In genomic region chr13:55392933-55393332, GRCm38 (mm10) we compare ENCODE assay signal across 13 mouse cellular contexts. TPM values are rescaled to one million over a fixed set of nuclear protein-coding genes. Genes with fewer than 3 reads are reported as not detected.
DNase-seq lines count a peak whose midpoint lies in the region; ATAC-seq and TF ChIP-seq lines count a peak whose summit lies in the region.
"Had no signal": no experiment of that assay in that cellular context is flagged by ENCODE, and none has a peak within 500 bp of the region (broad histone marks: within the 10 kb centered on the region; RNA-seq: fewer than 3 reads in every experiment).

No protein-coding gene starts in this region.

- TF ChIP-seq EP300 in lung, postnatal 0 days (IDR thresholded peaks at IDR 0.05), result no peak

- WGBS in forebrain, postnatal 0 days, result 67% methylated on average over 4 of the region's 4 CpGs
- WGBS in forebrain, embryonic 12.5 days, result 74% methylated on average over 4 of the region's 4 CpGs
- 63% methylated on average over 4 of the region's 4 CpGs for WGBS in lung, postnatal 0 days

- H3K36me3 ChIP-seq in forebrain, postnatal 0 days (ENCODE audit: insufficient read depth), result no peaks in the 10 kb centered on the region
- no peaks in the 10 kb centered on the region for H3K36me3 ChIP-seq in forebrain, embryonic 12.5 days (replicated peaks)
- H3K36me3 ChIP-seq in lung, postnatal 0 days (ENCODE audit: insufficient read depth, low read length), result no peaks in the 10 kb centered on the region
- H3K36me3 ChIP-seq: embryonic facial prominence, embryonic 10.5 days had no signal

- H3K4me2 ChIP-seq in forebrain, postnatal 0 days (ENCODE audit: low read depth), result no peak overlapping the region
- H3K4me2 ChIP-seq in forebrain, embryonic 12.5 days, result no peak overlapping the region
- H3K4me2 ChIP-seq in lung, postnatal 0 days (replicated peaks; ENCODE audit: low read depth, low read length), result no peak overlapping the region

- no peak for ATAC-seq in forebrain, postnatal 0 days
- ATAC-seq in forebrain, embryonic 12.5 days (ENCODE audit: low FRiP score), result no peak
- ATAC-seq in lung, postnatal 0 days, result no peak

- no peak for DNase-seq in forebrain, postnatal 0 days
- no peak for DNase-seq in lung, postnatal 0 days (ENCODE audit: low spot score)
- no peak for DNase-seq in lung, postnatal 36 days
- DNase-seq in c-Kit-negative CD71-positive TER-119-positive erythroid progenitor cells, embryonic 14.5 days (ENCODE audit: low read depth, low spot score), result peak; percentile 19
- DNase-seq in thymus, postnatal 14 days, result peak; percentile 63
- no peak for DNase-seq in layer of hippocampus, adult 11-12 months (ENCODE audit: low spot score)
- DNase-seq in frontal cortex, adult 2 months (ENCODE audit: extremely low spot score in 1 of 2, low spot score in 1 of 2), result no peak
- DNase-seq: heart, postnatal 10 days; right cerebral cortex, postnatal 14 days had no signal

- H3K9ac ChIP-seq in forebrain, postnatal 0 days, result no peak overlapping the region
- no peak overlapping the region for H3K9ac ChIP-seq in forebrain, embryonic 12.5 days
- no peak overlapping the region for H3K9ac ChIP-seq in lung, postnatal 0 days (replicated peaks; ENCODE audit: low read depth)

- H3K4me3 ChIP-seq in forebrain, postnatal 0 days (ENCODE audit: low read depth, low read length), result no peak overlapping the region
- H3K4me3 ChIP-seq in forebrain, embryonic 12.5 days (replicated peaks), result no peak overlapping the region
- H3K4me3 ChIP-seq in lung, postnatal 0 days (ENCODE audit: low read depth, low read length), result no peak overlapping the region
- H3K4me3 ChIP-seq: embryonic facial prominence, embryonic 10.5 days had no signal

- H3K9me3 ChIP-seq in forebrain, postnatal 0 days (ENCODE audit: low read length), result no peaks in the 10 kb centered on the region
- H3K9me3 ChIP-seq in forebrain, embryonic 12.5 days, result no peaks in the 10 kb centered on the region
- no peaks in the 10 kb centered on the region for H3K9me3 ChIP-seq in lung, postnatal 0 days (ENCODE audit: low read length)
- H3K9me3 ChIP-seq: embryonic facial prominence, embryonic 10.5 days had no signal

- H3K27me3 ChIP-seq in forebrain, postnatal 0 days (ENCODE audit: insufficient read depth, low read length), result no peaks in the 10 kb centered on the region
- 0 out of 2 replicates have a peak, but pooled peaks cover 2% of the 10 kb centered on the region for H3K27me3 ChIP-seq in forebrain, embryonic 12.5 days
- no peaks in the 10 kb centered on the region for H3K27me3 ChIP-seq in lung, postnatal 0 days (replicated peaks; ENCODE audit: insufficient read depth, low read length)

- peak; percentile 38 for TF ChIP-seq CTCF in forebrain, postnatal 0 days (IDR thresholded peaks at IDR 0.05; ENCODE audit: low read depth)
- TF ChIP-seq CTCF in lung, postnatal 0 days (IDR thresholded peaks at IDR 0.05), result peak; percentile 55

- H3K27ac ChIP-seq in forebrain, postnatal 0 days (ENCODE audit: low read depth, low read length), result no peak overlapping the region
- no peak overlapping the region for H3K27ac ChIP-seq in forebrain, embryonic 12.5 days
- no peak overlapping the region for H3K27ac ChIP-seq in lung, postnatal 0 days (ENCODE audit: low read length)
- H3K27ac ChIP-seq: embryonic facial prominence, embryonic 10.5 days had no signal

- no peaks in the 10 kb centered on the region for H3K4me1 ChIP-seq in forebrain, postnatal 0 days (ENCODE audit: insufficient read depth)
- H3K4me1 ChIP-seq in forebrain, embryonic 12.5 days, result no peaks in the 10 kb centered on the region
- no peaks in the 10 kb centered on the region for H3K4me1 ChIP-seq in lung, postnatal 0 days (ENCODE audit: insufficient read depth, low read depth, low read length)

RNA-seq across cellular contexts. Expression of gene Slc34a1, which starts 5.1 kb away (rescaled TPM):
- total RNA-seq in forebrain, postnatal 0 days (2014; rRNA removed), result 0.95 TPM in 1 of 2 replicates, not detected in the other
- 0.29 TPM in 1 of 2 replicates, not detected in the other for polyA plus RNA-seq in forebrain, postnatal 0 days (2015; fragmentation: Nextera tagmentation; extraction: Ambion mirVana)
- polyA plus RNA-seq in forebrain, embryonic 12.5 days (2016; fragmentation: Nextera tagmentation; extraction: Ambion mirVana), result not detected in 2 replicates
- polyA plus RNA-seq in lung, postnatal 0 days (2015; fragmentation: Nextera tagmentation; extraction: Ambion mirVana), result not detected in 2 replicates
- polyA plus RNA-seq in frontal cortex, adult 2 months (2012; rRNA removed), result 0.54 and 0.55 TPM in 2 replicates
- total RNA-seq: heart, postnatal 10 days; layer of hippocampus, adult 8-10 months had no signal
- polyA plus RNA-seq: embryonic facial prominence, embryonic 10.5 days; liver, embryonic 16.5 days had no signal

RNA-seq across cellular contexts. Expression of gene Pfn3, which starts 22.1 kb away (rescaled TPM):
- total RNA-seq in forebrain, postnatal 0 days (2014; rRNA removed), result not detected in 2 replicates
- 0.93 and 1.5 TPM in 2 replicates for polyA plus RNA-seq in forebrain, postnatal 0 days (2015; fragmentation: Nextera tagmentation; extraction: Ambion mirVana)
- polyA plus RNA-seq in forebrain, embryonic 12.5 days (2016; fragmentation: Nextera tagmentation; extraction: Ambion mirVana), result not detected in 2 replicates
- not detected in 2 replicates for polyA plus RNA-seq in lung, postnatal 0 days (2015; fragmentation: Nextera tagmentation; extraction: Ambion mirVana)
- polyA plus RNA-seq in frontal cortex, adult 2 months (2012; rRNA removed), result 0.34 and 0.42 TPM in 2 replicates
- total RNA-seq: heart, postnatal 10 days; layer of hippocampus, adult 8-10 months had no signal
- polyA plus RNA-seq: embryonic facial prominence, embryonic 10.5 days; liver, embryonic 16.5 days had no signal

RNA-seq across cellular contexts. Expression of gene Rgs14, which starts 23.4 kb away (rescaled TPM):
- total RNA-seq in forebrain, postnatal 0 days (2014; rRNA removed), result 4.0 and 4.4 TPM in 2 replicates
- polyA plus RNA-seq in forebrain, postnatal 0 days (2015; fragmentation: Nextera tagmentation; extraction: Ambion mirVana), result 2.5 and 3.9 TPM in 2 replicates
- polyA plus RNA-seq in forebrain, embryonic 12.5 days (2016; fragmentation: Nextera tagmentation; extraction: Ambion mirVana), result 0.64 TPM in 1 of 2 replicates, not detected in the other
- 2.7 and 2.8 TPM in 2 replicates for polyA plus RNA-seq in lung, postnatal 0 days (2015; fragmentation: Nextera tagmentation; extraction: Ambion mirVana)
- polyA plus RNA-seq in frontal cortex, adult 2 months (2012; rRNA removed), result 32.8 and 44.1 TPM in 2 replicates

RNA-seq across cellular contexts. Expression of gene Lman2, which starts 30.4 kb away (rescaled TPM):
- 55.2 and 62.6 TPM in 2 replicates for total RNA-seq in forebrain, postnatal 0 days (2014; rRNA removed)
- 32.8 TPM in 2 replicates for polyA plus RNA-seq in forebrain, postnatal 0 days (2015; fragmentation: Nextera tagmentation; extraction: Ambion mirVana)
- 82.7 TPM in 2 replicates for polyA plus RNA-seq in forebrain, embryonic 12.5 days (2016; fragmentation: Nextera tagmentation; extraction: Ambion mirVana)
- polyA plus RNA-seq in lung, postnatal 0 days (2015; fragmentation: Nextera tagmentation; extraction: Ambion mirVana), result 63.6 and 66.5 TPM in 2 replicates
- polyA plus RNA-seq in frontal cortex, adult 2 months (2012; rRNA removed), result 52.9 and 57.3 TPM in 2 replicates

RNA-seq across cellular contexts. Expression of gene F12, which starts 33.7 kb away (rescaled TPM):
- total RNA-seq in forebrain, postnatal 0 days (2014; rRNA removed), result 0.15 TPM in 1 of 2 replicates, not detected in the other
- 0.45 and 0.51 TPM in 2 replicates for polyA plus RNA-seq in forebrain, postnatal 0 days (2015; fragmentation: Nextera tagmentation; extraction: Ambion mirVana)
- not detected in 2 replicates for polyA plus RNA-seq in forebrain, embryonic 12.5 days (2016; fragmentation: Nextera tagmentation; extraction: Ambion mirVana)
- not detected in 2 replicates for polyA plus RNA-seq in lung, postnatal 0 days (2015; fragmentation: Nextera tagmentation; extraction: Ambion mirVana)
- polyA plus RNA-seq in frontal cortex, adult 2 months (2012; rRNA removed), result 0.57 and 0.82 TPM in 2 replicates
- total RNA-seq: heart, postnatal 10 days had no signal
- polyA plus RNA-seq: embryonic facial prominence, embryonic 10.5 days had no signal

Comparison
In these comparisons a context has a peak if more than half of its experiments do, and no peak if none do; other contexts are left out.
1. DNase-seq: peak in c-Kit-negative CD71-positive TER-119-positive erythroid progenitor cells, embryonic 14.5 days (single experiment) and thymus, postnatal 14 days (single experiment); none in forebrain, postnatal 0 days (single experiment), lung, postnatal 0 days (single experiment), lung, postnatal 36 days (single experiment), layer of hippocampus, adult 11-12 months (single experiment) and frontal cortex, adult 2 months (0 of 2).